Mouse (Mus musculus) lung, adult 2 months (tissue): ENCODE results near the gene Akr1a1. TPM values are rescaled to one million over a fixed set of nuclear protein-coding genes. Genes with fewer than 3 reads are reported as not detected.

Experiments
- DNase-seq: peaks from one replicate; pipeline ENCODE4 v3.0.0; 2022
- H3K4me1 ChIP-seq: fragments of 200-500 bp; 2 replicates; pipeline ENCODE4 v1.6.1; 2011; ENCODE audit warnings: low read length; ENCODE audit not compliant: control insufficient read depth, insufficient read depth
- H3K4me3 ChIP-seq: fragments of 200-500 bp; replicated peaks from 2 replicates; pipeline ENCODE3; 2011; ENCODE audit warnings: low read depth, mild to moderate bottlenecking, control low read depth, low read length; ENCODE audit errors: extremely low read depth
- CTCF ChIP-seq: fragments of 200-500 bp; IDR thresholded peaks from 2 replicates; pipeline ENCODE4 v1.5.1; 2011; ENCODE audit warnings: mild to moderate bottlenecking, low read length, control low read depth; ENCODE audit not compliant: insufficient read depth
- POLR2A ChIP-seq: fragments of 200-500 bp; IDR thresholded peaks from 2 replicates; pipeline ENCODE4 v1.6.1; 2011; ENCODE audit warnings: low read depth, mild to moderate bottlenecking, control low read depth, low read length, borderline replicate concordance; ENCODE audit errors: extremely low read depth
- WGBS: fragments of 180-500 bp; shearing (Covaris S2); methylation state at CpG from one replicate; pipeline ENCODE4 v1.1.7; 2018; 5-methylcytosine and 5-hydroxymethylcytosine counted together
- polyA plus RNA-seq: library from polyadenylated mRNA; depleted of rRNA; stranded (reverse); fragments of >200 nt; gene quantifications from 2 replicates; pipeline ENCODE4 v1.2.3, GENCODE M21; 2012; rRNA removed

Gene Akr1a1
- polyA plus RNA-seq = 536 and 669 TPM in 2 replicates

DNA sequence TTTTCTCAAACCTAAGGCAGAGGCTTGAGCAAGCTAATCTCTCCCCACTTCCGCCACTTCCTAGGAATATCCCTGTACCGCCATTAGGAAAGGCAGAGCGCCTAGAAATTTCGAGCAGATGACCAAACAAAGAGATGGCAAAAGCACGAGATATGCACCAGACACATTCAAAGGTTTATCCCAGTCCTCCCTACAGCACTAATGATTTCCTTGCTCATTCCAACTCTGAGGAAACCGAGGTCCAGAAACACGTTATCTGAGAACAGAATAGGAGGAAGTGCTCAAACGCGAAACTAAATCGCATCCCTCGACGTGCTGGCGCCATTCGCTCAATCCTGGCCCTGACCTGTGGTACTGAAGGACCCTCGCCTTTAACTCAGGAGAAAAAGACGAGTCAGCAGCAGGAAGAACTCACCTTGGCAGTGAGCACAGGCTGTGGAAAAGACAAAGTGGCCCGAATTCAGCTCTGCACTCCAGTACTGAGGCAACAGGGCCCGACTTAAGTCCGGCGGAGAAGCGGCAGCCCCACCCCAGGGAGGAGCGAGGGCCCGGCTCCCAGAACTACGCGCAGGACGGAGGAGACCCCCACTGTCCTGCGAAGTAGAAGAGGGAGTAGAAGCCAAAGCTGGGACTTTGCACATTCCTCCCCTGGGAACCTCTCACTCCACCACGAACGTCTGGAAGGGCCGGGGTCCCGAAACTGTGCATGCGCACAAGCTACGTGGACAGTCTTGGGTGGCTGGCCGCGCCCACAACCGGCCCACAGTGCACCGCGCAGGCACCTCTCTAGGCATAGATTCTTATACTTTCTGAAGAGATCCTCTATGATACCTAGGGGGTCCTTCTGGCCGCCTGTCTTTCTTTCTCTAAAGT is at the start of gene Akr1a1:
Gene Akr1a1 (minus strand): TSS at position 757 of the 873 bp plus-strand sequence.
- H3K4me3 ChIP-seq = peak within 1 kb of the TSS; percentile 100
- TF ChIP-seq CTCF (no peak), POLR2A (peak; percentile 91; the same call in 1 of the 2 replicates)
- H3K4me1 ChIP-seq = peaks cover 25% of the 10 kb centered on the region
- peak; percentile 90 for DNase-seq
- WGBS = under 1% methylated on average over 39 of the region's 39 CpGs

- no peak for DNase-seq
- TF ChIP-seq CTCF (no peak), POLR2A (no peak)
- Histone ChIP-seq H3K4me3 (no peak overlapping the region), H3K4me1 (0 out of 2 replicates have a peak, but pooled peaks cover 3% of the 10 kb centered on the region)
- 87% methylated on average over 1 of the region's 1 CpGs for WGBS
Observed at GRCm38 (mm10) chr4:116700964-116701363, 49.5 kb upstream of the Akr1a1 start.

- WGBS = 48% methylated on average over 2 of the region's 2 CpGs
- DNase-seq = no peak
- Histone ChIP-seq H3K4me3 (no peak overlapping the region), H3K4me1 (0 out of 2 replicates have a peak, but pooled peaks cover 3% of the 10 kb centered on the region)
- TF ChIP-seq POLR2A (no peak), CTCF (no peak)
Observed at GRCm38 (mm10) chr4:116698693-116699342, 47.3 kb upstream of the Akr1a1 start.

- no peak for TF ChIP-seq POLR2A
Observed at GRCm38 (mm10) chr4:116693785-116694184, 42.3 kb upstream of the Akr1a1 start.

DNA sequence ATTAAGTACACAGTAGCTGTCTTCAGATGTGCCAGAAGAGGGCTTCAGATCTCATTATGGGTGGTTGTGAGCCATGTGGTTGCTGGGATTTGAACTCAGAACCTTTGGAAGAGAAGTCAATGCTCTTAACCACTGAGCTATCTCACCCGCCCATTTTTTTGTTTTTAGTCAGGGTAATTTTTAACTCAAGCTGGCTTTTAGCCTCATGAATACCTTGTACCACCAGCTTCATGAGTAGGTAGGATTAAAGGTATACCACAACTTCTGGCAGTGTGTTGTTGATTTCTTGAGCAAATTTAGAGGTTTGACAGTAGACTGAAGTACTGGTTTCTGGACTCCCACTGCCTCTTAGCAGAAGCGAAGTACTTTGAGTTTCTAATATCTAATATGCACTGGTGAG is 40.7 kb upstream of the Akr1a1 start:
- 80% methylated on average over 2 of the region's 2 CpGs for WGBS
- TF ChIP-seq CTCF (no peak), POLR2A (no peak)
- no peak for DNase-seq
- Histone ChIP-seq H3K4me1 (peaks cover 7% of the 10 kb centered on the region), H3K4me3 (no peak overlapping the region)

More at GRCm38 (mm10) chr4:116693785-116694184, 42.3 kb upstream of the Akr1a1 start:
- WGBS = 81% methylated on average over 2 of the region's 2 CpGs
- Histone ChIP-seq H3K4me1 (peaks cover 5% of the 10 kb centered on the region), H3K4me3 (no peak overlapping the region)
- no peak for DNase-seq

GRCm38 (mm10) chr4:116689309-116689876 is 37.9 kb upstream of the Akr1a1 start:
- Histone ChIP-seq H3K4me1 (peaks cover 13% of the 10 kb centered on the region), H3K4me3 (no peak overlapping the region)
- TF ChIP-seq CTCF = no peak
- TF ChIP-seq POLR2A = no peak
- DNase-seq = no peak
- 61% methylated on average over 4 of the region's 4 CpGs for WGBS

DNA sequence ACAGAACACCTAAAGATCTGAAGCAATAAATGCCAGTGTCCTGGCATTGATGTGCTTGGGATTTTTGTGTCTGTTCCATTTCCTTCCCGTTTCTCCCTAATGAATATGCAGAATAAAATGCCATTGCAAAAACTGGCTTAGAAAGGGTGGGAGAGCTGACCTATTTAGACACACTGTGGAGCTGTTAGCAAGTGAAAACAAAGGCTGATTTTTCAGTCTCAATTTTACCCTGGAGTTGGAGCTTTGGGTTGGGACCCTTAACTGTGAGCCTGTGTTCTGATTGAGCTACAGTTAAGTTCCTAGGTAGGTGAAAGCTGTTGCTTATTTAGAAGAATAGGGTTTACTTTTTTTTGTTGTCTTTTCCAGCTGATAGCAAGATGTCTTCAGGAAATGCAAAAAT is 35.6 kb upstream of the Akr1a1 start:
- no peak for TF ChIP-seq CTCF
- Histone ChIP-seq H3K4me1 (peaks cover 13% of the 10 kb centered on the region), H3K4me3 (no peak overlapping the region)
- DNase-seq = no peak
- WGBS = 6% methylated on average over 1 of the region's 1 CpGs

GRCm38 (mm10) chr4:116685402-116686061 is 34.1 kb upstream of the Akr1a1 start, which contains the start of gene Prdx1:
Gene Prdx1 (plus strand): TSS chr4:116685544.
- H3K4me1 ChIP-seq = peaks cover 10% of the 10 kb centered on the region
- peak; percentile 99 for TF ChIP-seq POLR2A
- peak; percentile 77 for TF ChIP-seq CTCF
- WGBS = under 1% methylated on average over 56 of the region's 56 CpGs
- H3K4me3 ChIP-seq = peak within 1 kb of the TSS; percentile 88
- DNase-seq = peak; percentile 98

DNA sequence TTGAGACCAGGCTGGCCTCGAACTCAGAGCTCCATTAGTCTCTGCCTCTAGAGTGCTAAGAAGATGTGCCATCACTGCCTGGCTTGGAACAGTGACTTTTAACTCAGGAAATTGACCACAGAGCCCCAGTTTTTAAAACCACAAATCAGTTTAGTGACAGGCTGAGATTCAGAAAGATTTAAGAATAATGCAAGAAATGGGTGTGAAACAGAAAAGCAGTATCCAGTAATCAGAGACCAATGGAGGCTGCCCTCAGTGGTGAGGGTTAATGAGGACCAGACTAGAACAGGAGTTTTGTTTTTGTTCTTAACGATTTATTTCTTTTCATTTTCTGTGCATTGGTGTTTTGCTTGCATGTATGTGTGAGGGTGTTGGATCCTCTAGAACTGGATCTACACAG is 33.2 kb upstream of the Akr1a1 start:
- WGBS = 75% methylated on average over 2 of the region's 2 CpGs
- peak overlapping the region; percentile 88 for H3K4me3 ChIP-seq
- peaks cover 10% of the 10 kb centered on the region for H3K4me1 ChIP-seq
- no peak for DNase-seq
- TF ChIP-seq CTCF = no peak
- TF ChIP-seq POLR2A = no peak
